Mouse (Mus musculus): Measurements from ENCODE around the gene Kcnk12.

- TF ChIP-seq CTCF (IDR thresholded peaks at IDR 0.05; ENCODE audit: insufficient read depth, low read length), result no peak
- TF ChIP-seq POLR2A (IDR thresholded peaks at IDR 0.05; ENCODE audit: borderline replicate concordance, extremely low read depth, low read depth, low read length), result no peak
These were observed 60.6 kb downstream of the Kcnk12 start for GRCm38 (mm10) chr17:87737144-87737543.
